Mouse (Mus musculus): ENCODE results near the gene Nemf.
A peak's percentile ranks its signal among the peaks of the same experiment; 100 is the strongest.
"Not testable (repeated sequence)": the region's sequence is repeated elsewhere in the genome, so short reads cannot be mapped to it uniquely, and the experiment has no call there.

The Nemf gene

DNA sequence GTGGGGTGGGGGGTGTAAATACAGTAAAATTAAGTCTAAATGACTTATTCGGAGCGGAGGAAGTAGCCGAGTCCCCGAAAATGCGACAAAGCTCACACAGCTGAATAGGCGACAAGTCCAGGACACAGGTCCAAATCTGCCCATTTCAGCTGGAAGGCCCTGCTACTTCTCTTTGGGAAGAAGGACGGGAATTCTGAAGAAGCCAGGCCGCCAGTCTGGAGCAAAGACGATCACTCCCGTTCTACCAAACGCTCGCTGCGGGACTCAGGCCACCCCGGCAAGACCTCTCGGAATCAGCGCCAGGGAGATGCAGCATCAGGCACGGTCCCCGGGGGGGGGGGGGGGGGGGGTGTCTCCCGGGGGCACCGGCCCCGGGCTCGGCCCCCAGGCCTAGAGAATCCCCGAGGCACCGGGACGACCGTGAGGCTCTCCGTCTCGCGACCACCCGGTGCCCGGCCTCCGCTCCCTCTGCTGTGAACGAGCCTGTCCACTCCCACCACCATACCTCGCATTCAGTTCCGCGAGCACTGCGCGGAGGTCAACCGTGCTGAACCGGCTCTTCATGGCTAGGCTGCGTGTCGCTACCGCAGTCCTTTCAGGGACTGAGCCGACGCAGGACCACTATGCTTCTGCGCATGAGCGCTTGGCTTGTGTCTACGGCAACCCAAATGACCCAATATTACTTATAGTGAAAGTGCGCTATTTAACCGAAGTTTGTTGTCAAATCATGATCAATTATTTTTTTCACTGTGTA lies at the start of gene Nemf:
TSS of gene Nemf (minus strand) at position 620 of the 754 bp plus-strand sequence.
- DNase-seq (ENCODE audit: low read depth) = peak; percentile 87

DNA sequence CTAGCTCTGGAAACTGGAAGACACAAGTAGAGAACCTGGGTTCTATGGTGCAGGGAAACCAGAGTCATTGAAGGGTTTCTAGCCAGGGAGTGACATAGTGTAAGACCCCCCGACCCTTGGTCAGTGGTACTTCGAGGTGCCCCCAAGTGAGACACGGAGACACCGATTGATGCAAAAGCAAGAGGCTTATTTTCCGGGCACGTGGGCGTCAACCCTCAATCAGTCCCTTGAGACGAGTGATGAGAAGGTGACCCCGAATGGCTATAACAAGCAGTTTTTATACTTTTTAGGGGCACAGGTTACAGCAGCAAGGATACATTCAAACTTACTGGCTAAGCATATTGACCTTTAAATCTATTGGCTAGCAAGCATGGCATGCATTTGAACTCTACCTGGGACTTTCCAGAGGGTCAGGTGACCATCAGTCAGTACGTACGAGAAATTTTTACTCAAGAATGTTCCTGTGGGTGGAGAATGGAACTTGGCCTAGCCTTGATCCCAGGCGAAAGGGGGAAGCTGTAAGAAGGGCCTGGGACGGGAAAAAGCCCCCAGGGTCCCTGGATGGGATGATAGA lies 45.7 kb upstream of the Nemf start:
- DNase-seq (ENCODE audit: low read depth) = no peak

DNA sequence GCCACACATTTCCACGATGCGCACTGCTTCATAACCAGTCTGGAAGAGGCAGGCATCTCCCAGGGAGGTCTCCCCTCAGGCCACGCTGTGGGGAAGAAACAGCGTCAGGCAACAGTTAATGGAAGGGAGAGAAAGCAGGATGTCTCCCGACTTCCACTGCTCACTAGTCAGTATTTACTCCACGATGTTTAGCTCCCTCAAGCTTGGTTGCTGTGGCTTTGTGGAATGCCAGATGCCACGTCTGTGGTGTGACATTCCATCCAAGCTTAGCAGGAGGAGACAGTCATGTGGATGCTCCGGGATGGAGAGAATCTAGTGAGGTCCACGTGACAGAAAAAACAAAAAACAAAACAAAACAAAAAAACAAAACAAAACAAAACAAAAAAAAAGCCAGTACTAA lies 45.1 kb upstream of the Nemf start:
- DNase-seq (ENCODE audit: low read depth) = no peak

DNA sequence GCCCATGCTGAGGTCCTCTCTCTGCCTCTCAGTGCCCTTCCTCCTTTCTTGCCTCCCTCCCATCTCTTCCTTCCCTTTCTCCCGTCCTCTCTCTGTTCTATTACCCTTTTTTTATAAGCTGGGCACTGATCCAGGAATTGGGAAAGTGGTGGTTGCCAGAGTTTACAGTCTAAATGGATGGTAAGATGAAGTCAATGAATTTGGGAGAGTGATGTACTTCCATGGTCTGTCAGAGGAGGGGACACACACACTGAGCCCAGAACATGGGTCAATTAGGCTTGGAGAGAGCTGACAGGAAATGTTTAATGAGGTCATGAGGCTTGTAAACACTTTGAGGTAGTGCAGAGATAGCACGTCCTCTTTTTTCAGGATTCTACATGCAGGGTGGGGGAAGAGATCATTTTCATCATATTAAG lies 43.9 kb upstream of the Nemf start:
- no peak for DNase-seq (ENCODE audit: low read depth)

DNA sequence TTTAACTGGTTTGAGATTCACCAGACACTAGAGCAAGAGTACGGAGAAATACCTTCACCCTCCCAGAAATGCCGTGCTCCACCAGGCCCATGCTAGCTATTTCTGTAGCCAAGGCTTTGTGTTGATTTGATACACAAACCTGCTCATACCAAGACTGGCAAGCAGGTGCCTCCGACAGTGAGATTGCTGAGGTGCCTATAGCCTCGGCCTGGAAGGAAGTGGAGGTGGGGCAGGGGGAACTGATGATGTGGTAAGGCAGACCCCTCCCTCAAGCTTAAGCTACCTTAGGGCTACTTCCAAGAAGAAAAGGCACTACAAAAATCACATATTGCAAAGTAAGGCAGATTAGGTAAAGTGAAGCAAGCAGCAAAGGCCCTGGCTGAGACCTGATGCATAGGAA lies 43.4 kb upstream of the Nemf start:
- DNase-seq (ENCODE audit: low read depth) = no peak

DNA sequence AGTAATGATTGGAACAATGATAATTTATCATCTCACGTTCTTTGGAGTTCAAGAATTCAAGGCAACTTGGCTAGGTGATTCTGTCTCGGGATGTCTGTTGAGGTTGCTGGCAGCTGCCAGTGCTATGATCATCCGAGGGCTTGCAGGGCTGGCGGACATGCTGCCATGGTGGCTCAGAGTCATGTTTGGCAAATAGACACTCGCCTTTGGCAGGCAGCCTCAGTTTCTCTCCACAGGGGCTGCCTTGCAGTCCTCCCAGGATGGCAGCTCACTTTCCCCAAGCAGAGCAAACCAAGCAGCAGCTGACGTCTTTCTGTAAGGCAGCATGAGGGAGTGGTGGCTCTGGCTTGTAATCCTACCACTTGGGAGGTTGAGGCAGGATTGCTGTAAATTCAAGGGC lies 37.5 kb upstream of the Nemf start:
- DNase-seq (ENCODE audit: low read depth) = no peak

DNA sequence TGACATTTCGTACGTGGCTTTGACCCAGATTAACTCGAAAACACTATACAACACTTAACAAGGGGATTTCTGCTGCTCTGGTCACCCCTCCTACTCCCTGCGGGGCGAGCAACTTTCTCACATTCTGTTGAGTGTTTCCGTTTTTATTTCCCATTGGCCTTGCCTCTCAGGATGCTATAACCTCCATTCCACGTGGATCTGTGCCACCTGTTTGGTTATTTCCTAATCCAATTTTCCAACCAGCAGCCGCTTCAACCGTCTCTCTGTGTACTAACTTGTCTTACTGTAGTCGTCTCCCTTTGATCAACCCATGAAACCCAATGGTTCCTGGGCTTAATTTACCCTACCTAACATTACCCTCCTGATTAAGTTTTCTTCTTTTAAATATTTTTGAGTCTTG lies 36.1 kb upstream of the Nemf start:
- no peak for DNase-seq (ENCODE audit: low read depth)

DNA sequence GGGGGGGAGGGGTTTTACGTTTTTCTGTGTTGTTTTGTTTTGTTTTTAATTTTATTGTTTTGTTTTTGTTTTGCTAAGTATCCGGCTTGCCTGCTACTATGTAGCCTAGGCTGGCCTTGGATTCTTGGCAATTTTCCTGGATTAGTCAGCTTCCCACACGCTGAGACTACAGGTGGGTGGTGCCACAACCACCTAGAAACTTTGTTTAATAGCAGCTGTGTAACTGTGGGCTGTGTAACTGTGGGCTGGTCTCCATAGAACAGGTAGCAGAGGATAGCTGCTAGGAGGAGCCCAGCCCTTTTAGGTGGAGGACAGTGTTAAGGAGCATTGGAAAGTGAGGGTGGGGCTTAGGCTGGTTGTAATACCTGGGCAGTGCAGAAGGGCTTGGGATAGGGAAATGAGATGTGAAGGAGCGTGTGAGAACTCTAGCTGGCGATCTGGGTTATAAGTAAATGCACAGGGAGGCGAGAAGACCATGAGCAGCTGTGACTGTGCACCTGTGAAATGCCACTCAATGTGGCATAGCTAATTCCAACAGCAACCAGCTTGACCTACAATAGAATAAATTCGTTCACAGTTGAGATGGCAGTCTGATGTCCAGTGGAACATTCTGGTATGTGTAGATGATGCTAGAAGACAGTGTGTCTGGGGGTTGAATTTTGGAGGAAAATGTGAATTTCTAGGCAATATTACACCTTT lies 33.2 kb upstream of the Nemf start:
- DNase-seq (ENCODE audit: low read depth) = no peak

DNA sequence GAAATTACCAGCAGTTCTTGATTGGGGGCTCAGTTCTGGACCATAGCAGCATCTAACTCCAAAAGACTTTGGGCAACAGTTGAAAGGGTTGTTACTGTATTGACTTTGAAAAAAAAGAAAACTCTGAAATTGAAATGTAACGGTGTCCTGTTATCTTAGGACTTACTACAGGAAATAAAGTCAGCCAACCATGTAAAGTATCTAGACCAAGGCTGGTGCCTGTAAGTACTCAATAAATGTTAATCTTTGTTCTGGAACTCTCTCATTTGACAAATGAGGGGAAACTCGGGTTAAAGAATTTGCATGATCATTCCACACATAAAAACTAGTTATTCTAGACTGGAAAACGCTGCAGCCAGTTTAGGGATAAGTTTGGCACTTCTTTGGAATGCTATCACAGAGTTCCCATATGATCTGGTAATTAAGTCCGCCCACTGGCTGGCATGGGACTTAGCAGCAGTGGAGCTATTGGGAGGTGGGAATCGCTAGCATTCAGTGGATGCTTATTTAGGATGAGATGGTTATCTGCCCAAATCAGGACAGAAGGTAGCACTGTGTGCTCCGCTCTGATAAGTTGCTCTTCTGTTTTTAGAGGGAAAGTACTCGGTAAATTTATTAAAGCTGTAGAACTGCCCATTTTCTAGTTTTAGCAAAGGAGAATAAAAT lies 32.4 kb upstream of the Nemf start:
- no peak for DNase-seq (ENCODE audit: low read depth)

DNA sequence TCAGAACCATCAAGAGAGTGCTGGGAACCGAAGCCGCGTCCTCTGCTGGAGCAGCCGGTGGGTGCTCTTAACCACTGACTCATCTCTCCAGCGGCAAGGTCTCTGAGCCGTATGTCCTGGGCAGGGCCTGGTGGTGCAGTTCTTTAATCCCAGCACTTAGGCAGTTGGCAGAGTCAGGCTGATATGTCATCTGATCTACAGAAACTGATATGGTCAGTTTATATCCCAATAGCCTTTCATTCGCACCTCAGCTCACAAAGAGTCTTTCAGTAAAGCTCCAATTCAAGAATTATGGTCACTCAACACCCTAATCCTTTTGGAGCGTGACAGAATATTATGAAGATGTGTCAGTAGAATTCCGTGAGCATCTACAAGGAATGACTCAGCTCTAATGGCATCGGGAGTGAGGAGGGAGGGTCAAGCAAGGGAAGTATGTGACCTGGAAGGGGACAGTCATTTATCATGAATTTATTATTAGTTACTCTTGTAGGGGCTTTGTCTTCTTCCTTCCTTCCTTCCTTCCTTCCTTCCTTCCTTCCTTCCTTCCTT lies 31.4 kb upstream of the Nemf start:
- no peak for DNase-seq (ENCODE audit: low read depth)

DNA sequence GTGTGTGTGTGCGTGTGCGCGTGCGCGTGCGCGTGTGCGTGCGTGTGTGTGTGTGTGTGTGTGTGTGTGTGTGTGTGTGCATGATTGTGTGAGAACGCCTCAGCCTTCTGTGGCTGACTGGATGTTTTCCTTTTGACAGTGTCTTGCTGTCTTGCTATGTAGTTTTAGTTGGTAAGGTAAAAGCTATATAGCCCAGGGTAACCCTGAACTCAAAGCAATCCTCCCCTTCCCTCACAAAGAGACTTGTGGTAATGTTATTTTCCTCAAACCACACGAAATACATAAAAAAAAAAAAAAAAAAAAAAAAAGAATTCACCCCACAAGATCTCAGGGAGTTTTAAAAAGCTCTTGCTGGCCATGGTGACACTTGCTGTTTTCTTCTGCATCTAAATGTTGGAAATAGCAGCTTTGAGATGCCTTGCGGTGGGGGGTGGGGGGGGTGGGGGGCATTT lies 29.3 kb upstream of the Nemf start:
- not testable (repeated sequence) for DNase-seq (ENCODE audit: low read depth)

DNA sequence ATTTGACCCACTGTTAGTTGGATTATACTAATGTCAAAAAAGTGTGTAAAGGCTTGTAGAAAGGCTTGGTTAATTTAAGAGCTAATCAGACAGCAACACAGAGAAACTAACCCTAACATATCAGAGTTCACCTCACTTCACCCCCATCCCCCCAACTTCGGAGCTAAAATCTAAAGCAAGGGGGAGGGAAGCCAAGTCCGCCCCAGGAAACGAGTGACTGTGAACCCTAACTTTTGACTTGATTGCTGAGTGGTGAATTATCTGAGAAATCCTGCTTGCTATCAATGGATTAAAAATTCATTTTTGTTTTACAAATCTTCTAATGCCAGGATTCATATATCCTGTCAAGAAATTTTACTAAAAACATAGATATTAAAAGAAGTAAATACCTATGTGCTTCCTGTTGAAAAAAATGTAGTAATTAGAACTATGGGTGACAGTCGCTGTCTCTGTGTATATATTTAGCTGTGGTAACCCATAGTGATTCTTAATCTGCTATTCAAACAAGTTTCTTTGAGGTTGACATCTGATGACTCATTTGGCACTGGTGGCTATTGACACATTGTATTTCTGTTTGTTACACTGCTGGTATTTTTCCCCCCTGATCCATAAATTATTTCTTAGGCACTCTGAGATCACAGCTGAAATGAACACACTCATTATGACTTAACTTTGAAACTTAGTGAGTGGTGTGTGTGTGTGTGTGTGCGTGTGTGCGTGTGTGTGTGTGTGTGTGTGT lies 28.7 kb upstream of the Nemf start:
- no peak for DNase-seq (ENCODE audit: low read depth)

DNA sequence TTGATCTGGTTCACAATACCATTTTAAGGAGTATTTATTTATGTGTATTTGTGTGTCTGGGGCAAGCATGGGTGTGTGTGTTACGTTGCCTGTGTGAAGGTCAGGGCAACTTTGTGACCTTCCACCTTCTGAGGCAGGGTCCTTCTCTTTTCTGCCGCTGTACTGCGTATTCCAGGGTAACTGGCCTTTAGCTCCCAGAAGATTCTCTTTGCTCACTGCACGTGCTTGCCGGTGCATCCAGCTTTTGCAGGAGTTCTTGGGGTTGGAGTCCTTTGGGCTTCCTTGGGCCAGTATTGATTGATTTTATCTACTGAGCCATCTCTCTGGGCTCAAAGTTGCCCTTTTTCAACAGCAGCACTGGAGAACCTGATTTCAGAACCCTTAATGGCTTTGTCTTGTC lies 27.6 kb upstream of the Nemf start:
- no peak for DNase-seq (ENCODE audit: low read depth)

DNA sequence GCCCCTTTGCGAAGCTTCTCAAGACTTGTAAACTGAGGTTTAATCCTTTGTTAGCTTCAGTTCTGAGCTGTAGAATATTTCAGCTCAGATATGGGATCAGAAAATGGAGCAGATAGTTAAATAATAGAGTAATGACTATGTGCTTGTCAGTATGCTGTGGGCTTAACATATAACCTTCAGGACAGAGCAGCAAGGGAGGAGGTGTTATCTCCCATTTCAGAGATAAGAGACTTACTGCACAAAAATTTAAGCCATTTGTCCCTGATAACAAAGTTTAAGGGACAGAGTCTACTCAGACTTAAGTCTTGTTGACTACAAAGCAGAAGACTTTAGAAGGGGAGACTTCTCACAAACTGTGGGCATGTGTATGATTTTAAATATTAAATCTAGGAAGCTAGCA lies 25.9 kb upstream of the Nemf start:
- no peak for DNase-seq (ENCODE audit: low read depth)

DNA sequence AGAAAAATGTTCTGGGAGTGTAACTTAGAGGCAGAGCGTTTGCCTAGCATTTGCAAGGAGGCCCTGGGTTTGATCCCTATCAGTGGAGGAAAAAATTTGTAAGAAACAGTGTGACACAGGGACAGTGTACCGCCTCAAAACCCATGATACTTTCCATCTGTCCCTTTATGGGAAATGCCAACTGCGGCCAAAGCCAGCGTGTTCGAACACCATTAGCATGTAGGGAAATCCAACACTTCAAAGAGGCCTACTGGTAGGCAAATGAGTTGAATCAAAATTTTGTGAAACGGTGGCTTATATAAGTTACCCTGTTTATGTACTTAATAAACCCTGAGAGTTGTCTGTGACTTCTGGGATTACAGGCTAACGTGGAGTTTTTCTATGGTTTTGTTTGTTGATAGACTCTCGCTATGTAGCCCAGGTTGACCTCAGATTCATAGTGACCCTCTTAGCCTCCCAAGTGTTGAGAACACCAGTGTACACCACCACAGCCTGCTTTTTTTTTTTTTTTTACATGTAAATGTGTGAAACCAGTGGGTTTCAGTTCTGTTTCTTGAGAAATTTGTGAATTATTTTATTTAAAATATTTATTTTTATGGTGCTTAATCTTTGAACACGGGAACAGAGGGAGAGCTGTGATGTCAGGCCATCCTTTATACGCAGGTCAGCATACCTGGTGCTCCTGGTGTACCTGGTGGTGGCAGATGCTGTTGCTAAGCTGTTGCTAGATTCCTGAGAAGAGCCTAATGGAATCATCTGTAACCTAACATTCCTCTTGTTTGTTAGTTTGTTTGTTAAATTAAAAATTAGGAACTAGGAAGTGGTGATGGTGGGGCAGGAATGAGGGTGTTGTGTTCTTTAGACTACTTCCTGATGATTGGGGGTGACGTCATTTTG lies 21.8 kb upstream of the Nemf start:
- DNase-seq (ENCODE audit: low read depth) = no peak

DNA sequence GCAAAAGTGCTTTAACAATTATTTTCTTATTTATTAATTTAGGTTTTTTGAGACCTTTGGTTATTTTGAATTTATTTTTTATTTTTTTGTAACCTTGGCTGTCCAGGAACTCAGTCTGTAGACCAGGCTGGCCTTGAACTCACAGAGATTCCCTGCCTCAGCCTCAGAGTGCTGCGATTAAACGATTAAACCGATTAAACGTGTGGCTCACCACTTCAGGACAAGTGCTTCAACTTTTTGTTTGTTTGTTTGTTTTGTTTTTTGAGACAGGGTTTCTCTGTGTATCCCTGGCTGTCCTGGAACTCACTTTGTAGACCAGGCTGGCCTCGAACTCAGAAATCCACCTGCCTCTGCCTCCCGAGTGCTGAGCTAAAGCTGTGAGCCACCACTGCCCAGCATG lies 20.7 kb upstream of the Nemf start:
- DNase-seq (ENCODE audit: low read depth) = not testable (repeated sequence)

DNA sequence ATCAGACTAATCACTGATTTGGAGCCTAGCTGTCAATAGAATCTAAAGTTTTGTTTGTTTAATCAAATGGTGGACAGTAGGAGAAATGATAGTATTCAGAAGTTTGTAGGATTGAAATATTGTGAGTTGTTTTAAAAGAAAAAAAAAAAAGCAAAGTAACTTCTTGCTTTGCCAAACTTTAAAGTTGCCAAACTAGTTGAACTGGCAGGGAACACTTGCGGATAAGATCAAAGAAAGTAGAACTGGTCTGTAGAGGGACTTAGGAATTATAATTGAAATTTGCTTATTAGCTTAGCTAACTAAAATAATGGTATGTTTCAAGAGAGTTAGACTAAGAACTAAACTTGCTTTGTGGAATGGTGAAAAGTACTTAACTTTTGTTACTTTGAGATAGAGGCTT lies 20.2 kb upstream of the Nemf start:
- no peak for DNase-seq (ENCODE audit: low read depth)

DNA sequence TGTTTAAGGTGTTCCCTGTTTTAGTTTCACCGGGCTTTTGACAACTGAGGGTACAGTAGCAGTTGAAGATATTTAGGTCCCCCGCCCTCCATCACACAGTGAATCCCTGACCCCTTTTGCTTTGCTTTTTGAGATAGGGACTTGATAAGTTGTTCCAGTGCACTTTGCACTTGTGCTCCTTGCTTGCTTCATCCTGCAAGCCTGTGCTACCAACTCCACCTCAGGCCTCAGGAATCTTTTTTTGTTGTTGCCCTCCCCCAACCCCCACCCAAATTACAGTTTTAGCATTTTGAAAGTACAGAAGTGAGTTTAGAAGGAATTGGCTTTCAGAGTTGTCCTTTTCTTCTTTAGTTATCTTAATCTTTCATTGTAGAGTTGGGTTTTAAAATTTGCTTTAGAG lies 19.2 kb upstream of the Nemf start:
- DNase-seq (ENCODE audit: low read depth) = no peak

DNA sequence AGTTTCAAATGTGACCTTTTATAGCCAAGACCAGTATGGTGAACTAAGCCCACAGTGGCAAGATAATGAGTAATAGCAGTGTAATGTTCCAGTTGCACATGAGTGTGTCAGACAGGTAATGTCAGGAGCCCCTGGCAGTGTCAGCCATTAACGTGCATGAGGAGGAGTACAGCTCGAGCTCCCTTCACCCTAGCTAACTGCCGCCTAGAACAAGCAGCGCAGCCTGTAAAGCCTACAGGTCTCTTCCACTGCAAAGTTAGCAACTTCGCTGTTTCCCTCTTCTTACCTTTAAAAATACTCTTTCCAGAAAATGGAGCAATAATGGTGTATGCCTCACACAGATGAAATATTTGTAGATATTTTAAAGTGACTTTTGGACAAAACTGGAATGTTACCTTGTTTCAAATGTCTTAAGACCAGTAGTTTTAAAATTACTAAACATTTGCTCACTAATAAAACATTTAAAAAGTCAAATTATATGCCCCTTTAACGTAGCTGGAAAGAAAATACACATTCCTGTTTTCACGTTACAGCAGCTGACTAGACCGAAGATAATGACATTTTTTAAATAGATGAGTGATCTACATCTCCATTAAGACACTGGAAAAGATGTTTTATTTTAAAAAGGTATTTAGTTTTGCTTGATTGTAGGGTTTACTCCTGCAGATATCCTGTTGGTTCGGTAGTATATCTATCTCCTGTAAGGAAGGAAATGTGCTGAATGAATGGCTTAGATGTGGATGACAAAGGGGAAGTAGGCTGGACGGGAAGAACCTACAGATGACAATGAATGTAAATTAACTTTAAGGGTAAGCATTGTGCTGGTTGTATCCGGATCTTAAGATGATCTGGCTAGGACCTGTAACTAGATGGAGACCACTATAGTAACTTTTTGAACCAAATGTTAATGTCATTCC lies 17.1 kb upstream of the Nemf start:
- DNase-seq (ENCODE audit: low read depth) = no peak
